In genomic region chr1:176933319-176933718, GRCm38 (mm10) we compare ENCODE assay signal across 8 mouse cellular contexts.
DNase-seq lines count a peak whose midpoint lies in the region; ATAC-seq and TF ChIP-seq lines count a peak whose summit lies in the region.

No protein-coding gene starts in this region.

- no peaks in the 10 kb centered on the region for H3K36me3 ChIP-seq in hindbrain, postnatal 0 days (ENCODE audit: insufficient read depth, low read length)
- H3K36me3 ChIP-seq in hindbrain, embryonic 11.5 days (ENCODE audit: control insufficient read depth, insufficient read depth, low read length), result no peaks in the 10 kb centered on the region

- H3K4me1 ChIP-seq in hindbrain, postnatal 0 days (ENCODE audit: insufficient read depth, low read length), result peaks cover 4% of the 10 kb centered on the region; the same call in 1 of the 2 replicates
- H3K4me1 ChIP-seq in hindbrain, embryonic 11.5 days (replicated peaks; ENCODE audit: control insufficient read depth, insufficient read depth, low read length), result no peaks in the 10 kb centered on the region; the same call in 1 of the 2 replicates
- H3K4me1 ChIP-seq in cerebellum, adult 2 months (ENCODE audit: control insufficient read depth, insufficient read depth, low read length), result peaks cover 32% of the 10 kb centered on the region

- DNase-seq in hindbrain, postnatal 0 days (ENCODE audit: low spot score), result peak; percentile 61
- no peak for DNase-seq in hindbrain, embryonic 11.5 days (ENCODE audit: low spot score)
- peak; percentile 88 to 95 for DNase-seq in cerebellum, adult 2 months
- DNase-seq in gastrocnemius, postnatal 36 days, result peak; percentile 24 to 38
- DNase-seq in retina, embryonic 14.5 days (ENCODE audit: low spot score), result no peak
- no peak for DNase-seq in kidney, adult 8-10 months

- peak overlapping the region; percentile 63; the same call in 1 of the 2 replicates for H3K27ac ChIP-seq in hindbrain, postnatal 0 days
- no peak overlapping the region for H3K27ac ChIP-seq in hindbrain, embryonic 11.5 days (ENCODE audit: low read depth, low read length)
- peak overlapping the region; percentile 92 for H3K27ac ChIP-seq in cerebellum, adult 2 months (ENCODE audit: insufficient read depth, low read length)

- TF ChIP-seq POLR2A in cerebellum, adult 2 months (IDR thresholded peaks at IDR 0.05; ENCODE audit: borderline replicate concordance, insufficient read depth, low read length), result no peak

- 43% methylated on average over 7 of the region's 7 CpGs for WGBS in hindbrain, postnatal 0 days
- 75% methylated on average over 7 of the region's 7 CpGs for WGBS in hindbrain, embryonic 11.5 days
- 11% methylated on average over 7 of the region's 7 CpGs for WGBS in cerebellum, adult 2 months

- no peak overlapping the region for H3K9ac ChIP-seq in hindbrain, postnatal 0 days (replicated peaks; ENCODE audit: low read length)
- no peak overlapping the region for H3K9ac ChIP-seq in hindbrain, embryonic 11.5 days (ENCODE audit: low read depth, low read length)

- ATAC-seq in hindbrain, postnatal 0 days, result 0 out of 2 replicates have a peak, but pooled peaks have one; percentile 39
- no peak for ATAC-seq in hindbrain, embryonic 11.5 days (ENCODE audit: low FRiP score)
- peak; percentile 70; the same call in 1 of the 2 replicates for ATAC-seq in monocyte, adult 5-6 weeks (replicated peaks; ENCODE audit: insufficient number of reproducible peaks, low FRiP score, low TSS enrichment, poor library complexity, severe bottlenecking)
- ATAC-seq in CD4-positive, CD25-positive, alpha-beta regulatory T cell, adult 4 months, result no peak

- H3K4me3 ChIP-seq in hindbrain, postnatal 0 days (ENCODE audit: low read length), result no peak overlapping the region
- no peak overlapping the region for H3K4me3 ChIP-seq in hindbrain, embryonic 11.5 days (ENCODE audit: low read depth, low read length)
- no peak overlapping the region for H3K4me3 ChIP-seq in cerebellum, adult 2 months (replicated peaks; ENCODE audit: insufficient read depth, low read depth, low read length)

- H3K9me3 ChIP-seq in hindbrain, postnatal 0 days (ENCODE audit: low read length), result no peaks in the 10 kb centered on the region
- no peaks in the 10 kb centered on the region for H3K9me3 ChIP-seq in hindbrain, embryonic 11.5 days (ENCODE audit: control insufficient read depth, low read length)

- no peak for TF ChIP-seq CTCF in hindbrain, postnatal 0 days (IDR thresholded peaks at IDR 0.05; ENCODE audit: low read depth)
- no peak for TF ChIP-seq CTCF in cerebellum, adult 2 months (IDR thresholded peaks at IDR 0.05; ENCODE audit: borderline replicate concordance, insufficient read depth, low read depth, low read length)

- no peaks in the 10 kb centered on the region for H3K27me3 ChIP-seq in hindbrain, postnatal 0 days (ENCODE audit: insufficient read depth, low read length)
- H3K27me3 ChIP-seq in hindbrain, embryonic 11.5 days (ENCODE audit: control insufficient read depth, insufficient read depth, low read length), result no peaks in the 10 kb centered on the region
- no peaks in the 10 kb centered on the region for H3K27me3 ChIP-seq in cerebellum, adult 2 months (ENCODE audit: control insufficient read depth, insufficient read depth, low read length)

- no peak overlapping the region for H3K4me2 ChIP-seq in hindbrain, postnatal 0 days (ENCODE audit: low read depth, low read length)
- H3K4me2 ChIP-seq in hindbrain, embryonic 11.5 days (replicated peaks; ENCODE audit: low read depth, low read length), result no peak overlapping the region

- intact Hi-C loops in gastrocnemius, postnatal 36 days (cut with DNase I), result no loop called here

Comparison
In these comparisons a context has a peak if more than half of its experiments do, and no peak if none do; other contexts are left out.
1. ATAC-seq: peak in hindbrain, postnatal 0 days (single experiment) and monocyte, adult 5-6 weeks (single experiment); none in hindbrain, embryonic 11.5 days (single experiment) and CD4-positive, CD25-positive, alpha-beta regulatory T cell, adult 4 months (single experiment).
2. DNase-seq: peak in hindbrain, postnatal 0 days (single experiment), cerebellum, adult 2 months (2 of 2) and gastrocnemius, postnatal 36 days (2 of 2); none in hindbrain, embryonic 11.5 days (single experiment), retina, embryonic 14.5 days (single experiment) and kidney, adult 8-10 months (0 of 2).